Mouse (Mus musculus): Measurements from ENCODE around the gene Tmem116.

The Tmem116 gene

DNA sequence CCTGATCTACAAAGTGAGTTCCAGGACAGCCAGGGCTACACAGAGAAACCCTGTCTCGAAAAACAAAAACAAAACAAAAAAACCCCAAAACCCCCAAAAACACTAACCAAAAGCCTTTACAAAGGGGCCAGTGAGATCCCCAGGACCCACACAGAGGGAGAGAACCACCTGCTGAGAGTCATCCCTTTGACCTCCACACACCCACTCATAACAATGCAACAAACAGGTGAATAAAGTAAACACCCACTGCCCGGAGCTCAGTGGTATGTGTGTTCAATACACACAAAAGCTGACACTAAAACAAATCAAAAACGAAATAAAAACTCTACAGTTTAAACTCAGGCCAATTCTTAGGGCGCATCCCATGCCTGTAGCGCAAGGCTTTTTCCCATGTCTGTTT lies 88.4 kb downstream of the Tmem116 start:
- DNase-seq (ENCODE audit: low read depth), result no peak

DNA sequence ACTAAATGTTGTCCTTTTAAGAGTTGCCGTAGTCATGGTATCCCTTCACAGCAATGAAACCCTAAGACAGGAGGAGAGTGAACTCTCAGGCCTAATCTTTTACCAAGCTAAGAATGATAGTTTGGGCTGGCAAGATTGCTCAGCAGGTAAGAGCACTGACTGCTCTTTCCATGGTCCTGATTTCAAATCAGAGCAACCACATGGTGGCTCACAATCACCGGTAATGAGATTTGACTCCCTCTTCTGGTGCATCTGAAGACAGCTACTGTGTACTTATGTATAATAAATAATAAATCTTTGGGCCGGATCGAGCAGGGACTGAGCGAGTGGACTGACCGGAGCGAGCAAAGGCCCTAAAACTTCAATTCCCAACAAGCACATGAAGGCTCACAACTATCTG lies 89.5 kb downstream of the Tmem116 start:
- DNase-seq (ENCODE audit: low read depth), result no peak

DNA sequence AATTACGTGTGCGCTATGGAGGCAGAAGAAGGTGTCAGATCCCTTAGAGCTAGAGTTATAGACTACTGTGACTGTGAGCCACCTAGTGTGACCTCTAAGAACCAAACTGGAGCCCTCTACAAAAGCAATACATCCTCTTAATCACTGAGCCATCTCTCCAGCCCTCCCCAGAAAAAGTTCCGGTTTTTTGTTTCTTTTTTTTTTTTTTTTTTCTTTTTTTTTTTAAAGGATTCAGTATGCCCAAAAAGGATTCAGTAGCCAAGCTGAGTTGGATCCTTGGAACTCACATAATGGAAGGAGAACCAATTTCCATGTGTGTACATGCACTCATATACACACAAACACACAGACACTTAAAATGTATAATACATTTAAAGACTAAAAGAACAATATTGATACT lies 91.7 kb downstream of the Tmem116 start:
- no peak for DNase-seq (ENCODE audit: low read depth)

DNA sequence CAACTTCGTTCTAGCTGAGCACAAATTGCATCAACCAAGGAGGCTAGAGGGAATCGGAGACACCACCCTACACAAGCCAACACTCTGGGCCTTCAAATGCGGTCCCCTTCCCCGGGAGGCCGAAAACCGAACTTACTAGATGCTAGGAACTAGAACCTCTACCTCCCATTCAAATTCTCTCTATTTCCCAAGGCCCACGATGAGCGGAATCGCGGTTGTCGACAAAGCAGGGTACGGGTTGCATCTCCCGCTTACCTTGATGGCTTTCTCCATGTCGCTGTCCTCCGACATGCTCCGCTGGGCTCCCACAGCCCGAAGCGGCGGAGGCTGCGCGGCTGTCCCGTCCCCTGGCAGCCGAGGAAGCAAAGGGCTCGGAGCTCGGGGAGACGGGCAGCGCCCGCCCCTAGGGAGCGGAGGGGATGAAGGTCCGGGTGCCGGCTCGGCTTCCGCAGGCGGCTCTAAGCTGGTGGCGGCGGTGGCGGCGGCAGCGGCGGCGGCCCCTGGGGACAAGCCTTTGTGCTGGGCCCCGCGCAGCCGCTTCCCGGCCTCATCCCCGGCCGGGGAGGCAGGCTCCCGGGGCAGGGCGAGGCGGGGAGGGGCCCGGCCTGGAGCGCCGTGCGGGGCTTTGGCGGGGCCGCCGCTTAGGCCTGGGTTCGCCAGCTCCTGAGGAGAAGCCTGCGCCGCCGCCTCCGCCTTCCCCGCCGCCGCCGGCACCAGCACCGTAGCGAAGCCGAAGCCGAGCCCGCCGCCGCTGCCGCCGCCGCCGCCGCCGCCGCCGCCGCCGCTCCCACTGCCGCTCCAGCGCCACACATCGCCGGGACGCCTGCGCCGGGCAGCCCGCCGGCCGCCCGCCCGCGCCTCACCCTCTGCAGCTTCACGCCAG lies 93.5 kb downstream of the Tmem116 start, which contains the start of the genes Adam1a and Gm42878:
Gene Adam1a (minus strand): TSS at position 573 of the 883 bp plus-strand sequence.
Gene Gm42878 (minus strand): TSS at position 573 of the 883 bp plus-strand sequence.
- DNase-seq (ENCODE audit: low read depth), result no peak

DNA sequence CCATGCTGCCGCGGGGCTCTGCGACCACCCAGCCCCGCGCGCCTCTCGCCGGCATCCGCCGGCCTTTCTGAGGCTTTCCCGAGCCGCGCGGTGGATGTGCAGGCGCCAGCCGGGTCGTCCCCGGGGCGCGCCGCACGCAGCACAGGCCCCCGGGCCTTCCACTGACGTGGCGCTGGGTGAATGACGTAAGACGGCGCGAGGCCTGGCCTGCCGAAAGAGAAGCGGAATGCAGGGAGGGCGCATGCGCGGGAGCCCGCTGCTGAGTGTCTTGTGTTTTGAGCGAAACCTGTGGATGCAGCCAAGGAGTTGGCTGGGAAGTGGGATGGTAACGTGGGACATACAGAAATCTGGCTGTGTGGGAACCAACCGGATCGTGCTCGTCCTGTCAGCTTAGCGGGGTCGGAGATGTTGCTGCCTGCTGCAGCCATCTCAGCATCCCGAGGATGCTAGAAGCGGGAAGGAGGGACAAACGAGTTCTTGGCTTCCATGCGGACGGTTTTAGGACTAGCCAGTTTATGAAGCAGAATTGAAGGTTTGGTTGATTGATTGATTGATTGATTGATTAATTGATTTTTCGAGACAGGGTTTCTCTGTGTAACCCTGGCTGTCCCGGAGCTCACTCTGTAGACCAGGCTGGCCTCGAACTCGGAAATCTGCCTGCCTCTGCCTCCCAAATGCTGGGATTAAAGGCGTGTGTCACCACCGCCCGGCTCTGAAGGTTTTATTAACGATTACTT lies 94.3 kb downstream of the Tmem116 start, which contains the start of gene Mapkapk5:
Gene Mapkapk5 (minus strand): TSS at position 113 of the 737 bp plus-strand sequence.
- peak; percentile 93 for DNase-seq (ENCODE audit: low read depth)

DNA sequence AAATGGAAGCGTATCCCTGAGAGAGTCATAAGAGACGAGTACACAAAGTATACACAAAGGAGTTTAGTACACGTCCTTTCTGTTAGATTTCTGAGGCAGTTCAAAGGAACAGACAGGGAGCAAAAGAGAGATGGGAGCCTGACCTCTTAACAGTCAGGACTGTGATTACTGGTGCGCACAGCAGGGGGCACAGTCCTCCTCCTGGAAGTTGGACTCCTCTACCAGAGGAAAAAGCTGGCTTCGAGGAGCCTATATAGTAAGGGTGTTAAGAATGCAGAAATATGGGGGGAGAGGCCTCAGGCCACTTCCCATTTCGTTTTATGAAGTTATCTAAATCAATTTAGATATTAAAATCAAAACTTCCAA lies 94.8 kb downstream of the Tmem116 start:
- DNase-seq (ENCODE audit: low read depth), result peak; percentile 64

DNA sequence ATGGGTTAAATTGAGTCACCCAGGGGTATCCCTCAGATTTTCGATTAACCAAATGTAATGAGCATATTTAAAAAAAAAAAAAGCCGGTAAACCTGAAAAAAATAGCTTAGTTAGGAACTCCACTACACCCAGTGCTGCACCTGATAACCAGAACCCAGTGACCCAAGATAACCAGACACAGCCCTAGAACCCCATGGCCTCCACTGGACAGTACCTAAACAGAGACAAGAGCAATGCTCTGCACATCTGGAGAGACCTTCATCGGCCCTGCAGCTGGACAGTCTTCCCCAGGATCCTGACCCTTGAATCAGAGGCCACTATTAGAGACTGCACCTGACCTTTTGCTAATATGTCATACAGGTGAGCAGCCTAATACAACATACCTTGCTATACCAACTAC lies 95.4 kb downstream of the Tmem116 start:
- no peak for DNase-seq (ENCODE audit: low read depth)

DNA sequence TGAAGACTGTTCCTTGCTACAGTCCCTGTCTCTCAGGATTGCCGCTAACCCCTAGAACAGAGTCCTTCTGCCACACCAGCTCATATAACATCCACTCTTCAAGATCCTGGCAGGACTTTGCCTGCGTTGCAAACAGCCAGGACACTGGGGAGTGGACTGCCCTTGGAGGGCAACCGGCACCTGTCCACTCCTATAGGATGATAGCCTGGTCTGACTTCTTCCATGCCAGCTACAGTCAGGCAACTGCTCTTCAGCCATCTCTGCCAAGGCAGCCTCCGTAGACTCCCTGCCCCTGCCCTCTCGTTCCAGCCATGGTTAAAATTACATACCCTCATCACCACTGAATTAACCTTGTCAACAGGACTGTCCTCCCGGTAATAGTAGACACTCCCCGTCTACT lies 97.5 kb downstream of the Tmem116 start:
- DNase-seq (ENCODE audit: low read depth), result no peak

DNA sequence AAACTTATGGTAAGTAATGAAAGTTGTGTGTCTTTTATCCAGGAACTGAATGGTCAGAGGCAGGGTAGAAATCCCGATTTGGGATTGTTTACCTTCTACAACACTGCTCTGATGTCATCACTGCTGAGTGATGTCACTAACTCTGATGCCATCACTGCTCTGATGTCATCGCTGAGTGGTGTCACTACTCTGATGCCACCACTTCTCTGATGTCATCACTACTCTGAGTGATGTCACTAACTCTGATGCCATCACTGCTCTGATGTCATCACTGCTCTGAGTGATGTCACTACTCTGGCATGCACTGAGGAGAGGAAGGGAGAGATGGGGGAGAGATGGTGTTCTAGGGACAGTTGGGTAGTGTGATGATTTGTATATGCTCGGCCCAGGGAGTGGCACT lies 110.7 kb downstream of the Tmem116 start:
- no peak for DNase-seq (ENCODE audit: low read depth)

DNA sequence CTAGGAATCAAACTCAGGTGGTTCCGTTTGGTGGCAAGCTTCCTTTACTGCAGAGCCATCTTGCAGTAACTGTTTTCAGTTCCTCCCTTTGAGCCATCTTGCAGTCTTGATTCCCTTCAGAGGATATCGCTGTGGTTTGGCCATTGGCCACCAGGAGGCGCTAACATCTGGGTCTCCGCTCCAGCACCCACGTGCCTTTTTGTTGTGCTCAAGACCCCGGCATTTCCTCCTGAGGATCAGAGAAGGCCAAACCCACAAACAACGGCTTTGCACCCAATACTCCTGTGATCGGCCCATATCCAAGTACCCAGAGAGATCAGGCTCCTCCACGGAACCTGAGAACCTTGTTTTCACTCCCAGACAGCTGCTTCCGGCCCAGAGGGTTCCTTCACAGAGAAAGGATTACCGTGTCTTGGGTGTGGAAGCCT lies 112.8 kb downstream of the Tmem116 start:
- peak; percentile 87 for DNase-seq (ENCODE audit: low read depth)

DNA sequence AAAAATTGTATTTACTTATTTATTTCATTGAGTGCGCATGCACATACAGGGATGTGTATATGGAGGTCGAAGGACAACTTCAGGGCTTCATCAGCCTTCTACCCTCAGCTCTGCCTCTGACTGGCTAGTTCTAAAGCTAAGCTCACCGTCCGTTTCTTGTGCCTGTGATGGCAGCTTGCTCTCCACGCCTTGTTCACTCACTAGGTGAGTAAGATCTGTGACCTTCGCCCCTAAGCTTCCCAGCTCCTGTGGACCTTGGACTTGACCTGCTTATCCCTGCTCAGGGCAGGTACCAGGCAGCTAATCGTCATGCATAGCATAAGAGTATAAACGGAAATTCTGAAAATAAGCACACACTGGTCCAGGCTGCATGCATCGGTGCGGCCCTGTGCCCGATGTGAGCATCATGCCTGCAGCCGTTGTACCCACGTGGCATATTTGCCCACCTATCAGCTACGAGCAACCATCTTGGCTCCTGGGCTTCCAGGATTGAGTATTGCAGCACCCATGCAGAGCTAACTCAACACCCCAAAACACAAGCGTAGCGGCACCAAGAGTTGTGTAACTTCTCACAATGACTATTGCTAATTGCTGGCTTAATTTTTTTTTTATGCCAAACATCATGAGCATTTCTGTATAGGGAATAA lies 114.5 kb downstream of the Tmem116 start:
- no peak for DNase-seq (ENCODE audit: low read depth)

DNA sequence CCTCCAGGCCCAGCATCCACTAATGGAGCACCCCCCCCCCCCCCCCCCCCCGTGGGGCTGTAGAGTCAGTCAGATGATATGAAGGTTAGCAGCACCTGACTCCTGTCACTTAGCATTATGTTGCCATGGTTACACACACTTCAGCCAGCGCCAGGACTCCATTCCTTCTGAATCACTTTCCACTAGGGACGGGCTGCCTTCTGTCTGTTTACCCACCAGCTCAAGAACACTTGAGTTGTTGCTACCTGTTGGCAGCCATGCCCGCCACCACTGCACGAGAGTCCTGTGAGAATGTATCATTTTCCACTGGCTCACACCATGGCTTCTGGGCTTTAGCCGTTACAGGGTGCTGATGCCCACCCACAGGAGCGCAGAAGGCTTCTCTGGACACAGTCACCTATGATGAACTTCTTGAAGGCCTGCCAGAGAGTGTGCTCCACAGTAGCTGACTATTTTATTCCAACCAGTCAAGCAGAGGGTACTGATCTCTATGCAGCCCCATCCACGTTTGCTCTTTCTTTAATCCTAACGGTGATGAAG lies 118.3 kb downstream of the Tmem116 start:
- DNase-seq (ENCODE audit: low read depth), result no peak

DNA sequence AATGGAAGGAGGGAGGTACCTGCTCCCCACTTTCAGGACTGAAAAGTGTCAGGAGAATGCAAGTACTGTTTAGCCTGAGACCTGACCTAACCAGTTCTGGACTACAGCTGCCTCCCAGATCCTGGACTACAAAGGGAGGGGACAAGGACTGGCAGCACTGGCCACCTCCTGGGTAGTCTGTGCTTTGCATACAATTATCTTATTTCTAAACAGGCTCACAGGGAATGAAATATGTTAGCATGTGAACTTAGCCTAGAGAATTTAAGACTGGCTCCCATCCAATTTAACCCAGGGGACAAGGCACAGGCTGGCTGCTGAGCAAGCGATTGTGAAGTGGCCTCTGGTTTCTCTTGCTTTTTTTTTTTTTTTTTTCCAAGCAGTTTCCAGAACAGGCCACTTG lies 119.1 kb downstream of the Tmem116 start:
- no peak for DNase-seq (ENCODE audit: low read depth)
